Mouse (Mus musculus) lung, postnatal 0 days (tissue): Measurements from ENCODE around the gene Ccdc103. TPM values are rescaled to one million over a fixed set of nuclear protein-coding genes. Genes with fewer than 3 reads are reported as not detected.
A peak's percentile ranks its signal among the peaks of the same experiment; 100 is the strongest.

ENCODE experiments used
- ATAC-seq: fragments of 200-750 bp; cut with Nextera tagmentation; 2 replicates; pipeline ENCODE4 v1.8.0; 2017; ENCODE audit warnings: moderate library complexity
- DNase-seq: peaks from one replicate; pipeline ENCODE4 v3.0.0-alpha.2; 2016; ENCODE audit warnings: low spot score
- H3K27ac ChIP-seq: fragments of 300-500 bp; sonication (generic); 2 replicates; pipeline ENCODE4 v1.5.1; 2014; ENCODE audit warnings: antibody characterized with exemption, mild to moderate bottlenecking, low read length, mixed read lengths
- H3K27me3 ChIP-seq: fragments of 300-500 bp; sonication (generic); replicated peaks from 2 replicates; pipeline ENCODE4 v1.6.1; 2014; ENCODE audit warnings: low read length, mixed read lengths; ENCODE audit not compliant: insufficient read depth
- H3K36me3 ChIP-seq: fragments of 300-500 bp; sonication (generic); 2 replicates; pipeline ENCODE4 v1.6.1; 2014; ENCODE audit warnings: low read length, mixed read lengths; ENCODE audit not compliant: insufficient read depth
- H3K4me1 ChIP-seq: fragments of 300-500 bp; sonication (generic); 2 replicates; pipeline ENCODE4 v1.6.1; 2014; ENCODE audit warnings: antibody characterized with exemption, low read depth, low read length, mixed read lengths; ENCODE audit not compliant: insufficient read depth
- H3K4me2 ChIP-seq: fragments of 300-500 bp; sonication (generic); replicated peaks from 2 replicates; pipeline ENCODE4 v1.6.1; 2014; ENCODE audit warnings: low read depth, mild to moderate bottlenecking, low read length, moderate library complexity, mixed read lengths
- H3K4me3 ChIP-seq: fragments of 300-500 bp; sonication (generic); 2 replicates; pipeline ENCODE4 v1.5.1; 2014; ENCODE audit warnings: low read depth, low read length
- H3K9ac ChIP-seq: fragments of 300-500 bp; sonication (generic); replicated peaks from 2 replicates; pipeline ENCODE4 v1.6.1; 2014; ENCODE audit warnings: low read depth, mild to moderate bottlenecking
- H3K9me3 ChIP-seq: fragments of 300-500 bp; sonication (generic); 2 replicates; pipeline ENCODE4 v1.6.1; 2016; ENCODE audit warnings: low read length, mixed read lengths
- CTCF ChIP-seq: IDR thresholded peaks from 2 replicates; pipeline ENCODE4 v1.5.1; 2016; ENCODE audit warnings: antibody characterized with exemption, mild to moderate bottlenecking
- EP300 ChIP-seq: IDR thresholded peaks from 2 replicates; pipeline ENCODE4 v1.6.1; 2016; ENCODE audit warnings: antibody characterized with exemption, mild to moderate bottlenecking, control low read depth
- WGBS: fragments of 180-500 bp; shearing (Covaris S2); extraction: QIAGEN DNeasy Blood & Tissue Kit; methylation state at CpG from one replicate; pipeline ENCODE4 v1.1.7; 2014; 5-methylcytosine and 5-hydroxymethylcytosine counted together
- polyA plus RNA-seq: library from polyadenylated mRNA; unstranded; fragments of >200 nt; fragmentation: Nextera tagmentation; extraction: Ambion mirVana; gene quantifications from 2 replicates; pipeline ENCODE4 v1.2.1, GENCODE M21; 2015

The Ccdc103 gene
- polyA plus RNA-seq, 1 experiment from 2014 or later: 3.9 TPM

DNA sequence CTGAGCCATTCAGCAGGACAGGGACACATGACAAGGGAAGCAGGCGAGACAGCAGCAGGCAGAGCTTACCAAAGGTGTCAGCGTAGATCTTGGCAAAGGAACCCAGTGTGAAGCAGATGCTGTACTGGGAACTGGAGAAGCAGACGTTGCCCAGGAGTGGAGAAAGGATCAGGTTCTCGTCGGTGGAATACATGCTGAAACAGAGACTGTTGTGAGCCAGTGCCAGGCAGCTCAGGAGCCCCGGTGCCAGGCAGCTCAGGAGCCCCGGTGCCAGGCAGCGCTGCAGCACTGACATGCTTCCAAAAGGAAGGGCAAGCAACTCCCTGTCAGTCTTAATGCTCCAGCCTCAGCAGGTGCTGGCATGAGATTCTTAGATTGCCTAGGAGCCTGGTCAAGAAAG lies 21.1 kb upstream of the Ccdc103 start:
- no peaks in the 10 kb centered on the region for H3K4me1 ChIP-seq
- H3K4me3 ChIP-seq: no peak overlapping the region
- no peak for TF ChIP-seq CTCF
- TF ChIP-seq EP300: no peak
- H3K36me3 ChIP-seq: peaks cover 39% of the 10 kb centered on the region
- no peak overlapping the region for H3K27ac ChIP-seq
- no peaks in the 10 kb centered on the region for H3K27me3 ChIP-seq
- 96% methylated on average over 8 of the region's 8 CpGs for WGBS
- DNase-seq: no peak
- no peaks in the 10 kb centered on the region for H3K9me3 ChIP-seq
- ATAC-seq: no peak
- H3K9ac ChIP-seq: no peak overlapping the region
- no peak overlapping the region for H3K4me2 ChIP-seq

DNA sequence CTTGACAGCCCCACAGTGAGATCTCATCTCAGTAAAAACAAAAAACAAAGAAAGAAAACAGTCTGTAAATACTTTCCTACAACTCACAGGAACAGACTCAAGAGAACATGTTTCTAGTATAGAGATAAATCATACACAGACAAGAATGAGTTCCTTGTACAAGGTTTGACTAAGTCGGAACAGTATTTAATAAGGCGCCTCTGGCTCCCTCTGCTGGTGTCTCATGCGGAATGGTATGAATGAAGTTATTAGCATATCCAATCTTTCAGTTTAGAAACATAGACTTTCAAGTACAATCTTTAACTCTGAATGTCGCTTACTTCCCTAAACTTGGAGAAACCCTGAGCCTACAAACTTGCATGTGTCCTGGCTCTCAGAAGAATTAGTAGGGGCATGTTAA lies 16.7 kb upstream of the Ccdc103 start:
- Histone ChIP-seq H3K27ac (no peak overlapping the region), H3K27me3 (no peaks in the 10 kb centered on the region), H3K4me2 (no peak overlapping the region), H3K9me3 (no peaks in the 10 kb centered on the region), H3K4me1 (no peaks in the 10 kb centered on the region), H3K4me3 (no peak overlapping the region), H3K9ac (no peak overlapping the region), H3K36me3 (peaks cover 29% of the 10 kb centered on the region)
- WGBS: 26% methylated on average over 4 of the region's 4 CpGs
- DNase-seq (peak; percentile 84), ATAC-seq (peak; percentile 38; the same call in 1 of the 2 replicates)
- peak; percentile 76 for TF ChIP-seq CTCF
- no peak for TF ChIP-seq EP300

DNA sequence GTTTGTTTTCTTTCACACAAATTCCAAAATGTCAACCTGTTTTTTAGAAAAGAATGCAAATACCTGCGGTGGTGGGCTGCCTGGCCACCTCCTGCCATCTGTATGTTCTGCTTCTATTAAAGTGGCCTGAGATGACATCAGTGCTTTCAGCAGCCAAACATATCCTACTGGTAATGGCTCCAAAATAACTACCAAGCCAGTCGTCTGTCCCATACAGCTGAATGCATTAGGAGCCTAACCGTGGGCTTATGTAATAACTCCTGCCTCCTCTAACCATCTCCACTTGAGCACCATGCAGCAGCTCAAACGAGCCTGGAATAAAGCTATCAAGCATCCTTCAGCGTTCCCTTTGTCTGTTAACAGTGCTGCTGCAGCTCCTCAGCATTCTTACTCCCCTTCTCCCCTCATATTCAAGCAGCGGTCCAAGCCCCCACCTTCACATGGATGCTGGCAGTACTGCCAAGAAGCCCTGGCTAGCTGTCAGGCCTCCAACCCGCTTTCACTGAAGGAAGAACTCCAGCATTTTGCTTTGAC lies 6.1 kb upstream of the Ccdc103 start:
- Histone ChIP-seq H3K36me3 (peaks cover 22% of the 10 kb centered on the region; the same call in 1 of the 2 replicates), H3K4me1 (no peaks in the 10 kb centered on the region), H3K4me2 (no peak overlapping the region), H3K27me3 (no peaks in the 10 kb centered on the region), H3K4me3 (no peak overlapping the region), H3K9ac (no peak overlapping the region), H3K9me3 (no peaks in the 10 kb centered on the region), H3K27ac (no peak overlapping the region)
- DNase-seq (no peak), ATAC-seq (no peak)
- WGBS: 82% methylated on average over 7 of the region's 7 CpGs
- no peak for TF ChIP-seq EP300
- no peak for TF ChIP-seq CTCF

GRCm38 (mm10) chr11:102879558-102879957 lies 1.4 kb upstream of the Ccdc103 start:
- H3K4me2 ChIP-seq: no peak overlapping the region

GRCm38 (mm10) chr11:102881314-102882198 lies 552 bp downstream of the Ccdc103 start:
- Histone ChIP-seq H3K27ac (no peak overlapping the region), H3K9ac (0 out of 2 replicates have a peak overlapping the region, but pooled peaks have one; percentile 3), H3K27me3 (no peaks in the 10 kb centered on the region), H3K9me3 (no peaks in the 10 kb centered on the region), H3K36me3 (0 out of 2 replicates have a peak, but pooled peaks cover 7% of the 10 kb centered on the region), H3K4me3 (peak overlapping the region; percentile 72), H3K4me2 (peak overlapping the region; percentile 69), H3K4me1 (no peaks in the 10 kb centered on the region)
- 14% methylated on average over 13 of the region's 13 CpGs for WGBS
- DNase-seq (no peak), ATAC-seq (no peak)
- no peak for TF ChIP-seq CTCF
- no peak for TF ChIP-seq EP300

More at GRCm38 (mm10) chr11:102879558-102879957, 1.4 kb upstream of the Ccdc103 start:
- no peak for ATAC-seq
- no peak overlapping the region for H3K9ac ChIP-seq
- no peak overlapping the region for H3K27ac ChIP-seq
- 0 out of 2 replicates have a peak, but pooled peaks cover 13% of the 10 kb centered on the region for H3K36me3 ChIP-seq
- H3K4me1 ChIP-seq: no peaks in the 10 kb centered on the region
- 89% methylated on average over 2 of the region's 2 CpGs for WGBS
- TF ChIP-seq EP300 (no peak), CTCF (no peak)
- no peak overlapping the region for H3K4me3 ChIP-seq
- no peaks in the 10 kb centered on the region for H3K9me3 ChIP-seq
- no peak for DNase-seq
- no peaks in the 10 kb centered on the region for H3K27me3 ChIP-seq

- DNase-seq (no peak), ATAC-seq (no peak)
- TF ChIP-seq EP300: no peak
- no peak for TF ChIP-seq CTCF
- H3K4me2 ChIP-seq: no peak within 1 kb of the TSS
- H3K27ac ChIP-seq: no peak within 1 kb of the TSS
- no peaks in the 10 kb centered on the region for H3K27me3 ChIP-seq
- H3K4me3 ChIP-seq: no peak within 1 kb of the TSS
- H3K9ac ChIP-seq: no peak within 1 kb of the TSS
- H3K9me3 ChIP-seq: no peaks in the 10 kb centered on the region
- WGBS: 46% methylated on average over 10 of the region's 10 CpGs
- no peaks in the 10 kb centered on the region for H3K4me1 ChIP-seq
- no peaks in the 10 kb centered on the region for H3K36me3 ChIP-seq
These were observed 3.7 kb downstream of the Ccdc103 start, which contains the start of gene Fam187a for GRCm38 (mm10) chr11:102884616-102885219. TSS of gene Fam187a (plus strand) at chr11:102885169.
